Mouse (Mus musculus): ENCODE data around the gene Rfx3. TPM values are rescaled to one million over a fixed set of nuclear protein-coding genes. Genes with fewer than 3 reads are reported as not detected.

The Rfx3 gene
- polyA plus RNA-seq, 1 experiment, result 7.5 TPM

- H3K36me3 ChIP-seq (ENCODE audit: control insufficient read depth, insufficient read depth, low read length), result no peaks in the 10 kb centered on the region
- no peak overlapping the region for H3K27ac ChIP-seq (ENCODE audit: control insufficient read depth, insufficient read depth, low read length)
- TF ChIP-seq POLR2A (IDR thresholded peaks at IDR 0.05; ENCODE audit: control insufficient read depth, extremely low read depth, insufficient read depth, low read length, poor library complexity) (no peak), CTCF (IDR thresholded peaks at IDR 0.05; ENCODE audit: borderline replicate concordance, control insufficient read depth, extremely low read depth, insufficient read depth, low read length, poor library complexity) (no peak)
- H3K27me3 ChIP-seq (ENCODE audit: control insufficient read depth, insufficient read depth, low read length), result no peaks in the 10 kb centered on the region
- 95% methylated on average over 9 of the region's 9 CpGs for WGBS
- no peak overlapping the region for H3K4me3 ChIP-seq (ENCODE audit: control insufficient read depth, insufficient read depth, low read length)
- no peak for DNase-seq
- H3K4me1 ChIP-seq (replicated peaks; ENCODE audit: control insufficient read depth, insufficient read depth, low read length), result no peaks in the 10 kb centered on the region
Observed at GRCm38 (mm10) chr19:27902601-27903000, 108.4 kb downstream of the Rfx3 start.

- DNase-seq, result no peak
- no peaks in the 10 kb centered on the region for H3K4me1 ChIP-seq (replicated peaks; ENCODE audit: control insufficient read depth, insufficient read depth, low read length)
- no peaks in the 10 kb centered on the region for H3K36me3 ChIP-seq (ENCODE audit: control insufficient read depth, insufficient read depth, low read length)
- no peaks in the 10 kb centered on the region for H3K27me3 ChIP-seq (ENCODE audit: control insufficient read depth, insufficient read depth, low read length)
- no peak for TF ChIP-seq POLR2A (IDR thresholded peaks at IDR 0.05; ENCODE audit: control insufficient read depth, extremely low read depth, insufficient read depth, low read length, poor library complexity)
- no peak for TF ChIP-seq CTCF (IDR thresholded peaks at IDR 0.05; ENCODE audit: borderline replicate concordance, control insufficient read depth, extremely low read depth, insufficient read depth, low read length, poor library complexity)
- 71% methylated on average over 6 of the region's 6 CpGs for WGBS
- no peak overlapping the region for H3K27ac ChIP-seq (ENCODE audit: control insufficient read depth, insufficient read depth, low read length)
- H3K4me3 ChIP-seq (ENCODE audit: control insufficient read depth, insufficient read depth, low read length), result no peak overlapping the region
Observed at GRCm38 (mm10) chr19:27901693-27902092, 109.3 kb downstream of the Rfx3 start.

- DNase-seq, result no peak
- WGBS, result over 99% methylated on average over 3 of the region's 3 CpGs
- H3K27ac ChIP-seq (ENCODE audit: control insufficient read depth, insufficient read depth, low read length), result no peak overlapping the region
Observed at GRCm38 (mm10) chr19:27884520-27884919, 126.4 kb downstream of the Rfx3 start.

GRCm38 (mm10) chr19:27877429-27877828, 133.5 kb downstream of the Rfx3 start:
- no peak for DNase-seq
- no peak overlapping the region for H3K27ac ChIP-seq (ENCODE audit: control insufficient read depth, insufficient read depth, low read length)
- H3K27me3 ChIP-seq (ENCODE audit: control insufficient read depth, insufficient read depth, low read length), result no peaks in the 10 kb centered on the region
- H3K4me1 ChIP-seq (replicated peaks; ENCODE audit: control insufficient read depth, insufficient read depth, low read length), result no peaks in the 10 kb centered on the region
- no peak overlapping the region for H3K4me3 ChIP-seq (ENCODE audit: control insufficient read depth, insufficient read depth, low read length)
- TF ChIP-seq CTCF (IDR thresholded peaks at IDR 0.05; ENCODE audit: borderline replicate concordance, control insufficient read depth, extremely low read depth, insufficient read depth, low read length, poor library complexity) (no peak), POLR2A (IDR thresholded peaks at IDR 0.05; ENCODE audit: control insufficient read depth, extremely low read depth, insufficient read depth, low read length, poor library complexity) (no peak)
- 92% methylated on average over 2 of the region's 2 CpGs for whole genome bisulfite sequencing
- H3K36me3 ChIP-seq (ENCODE audit: control insufficient read depth, insufficient read depth, low read length), result no peaks in the 10 kb centered on the region

More at GRCm38 (mm10) chr19:27884520-27884919, 126.4 kb downstream of the Rfx3 start:
- TF ChIP-seq POLR2A (IDR thresholded peaks at IDR 0.05; ENCODE audit: control insufficient read depth, extremely low read depth, insufficient read depth, low read length, poor library complexity), result no peak
- no peak for TF ChIP-seq CTCF (IDR thresholded peaks at IDR 0.05; ENCODE audit: borderline replicate concordance, control insufficient read depth, extremely low read depth, insufficient read depth, low read length, poor library complexity)
- Histone ChIP-seq H3K27me3 (ENCODE audit: control insufficient read depth, insufficient read depth, low read length) (no peaks in the 10 kb centered on the region), H3K4me3 (ENCODE audit: control insufficient read depth, insufficient read depth, low read length) (no peak overlapping the region), H3K4me1 (replicated peaks; ENCODE audit: control insufficient read depth, insufficient read depth, low read length) (no peaks in the 10 kb centered on the region), H3K36me3 (ENCODE audit: control insufficient read depth, insufficient read depth, low read length) (no peaks in the 10 kb centered on the region)

- Histone ChIP-seq H3K27me3 (ENCODE audit: control insufficient read depth, insufficient read depth, low read length) (no peaks in the 10 kb centered on the region), H3K4me3 (ENCODE audit: control insufficient read depth, insufficient read depth, low read length) (no peak overlapping the region), H3K36me3 (ENCODE audit: control insufficient read depth, insufficient read depth, low read length) (no peaks in the 10 kb centered on the region), H3K27ac (ENCODE audit: control insufficient read depth, insufficient read depth, low read length) (no peak overlapping the region), H3K4me1 (replicated peaks; ENCODE audit: control insufficient read depth, insufficient read depth, low read length) (no peaks in the 10 kb centered on the region)
- 96% methylated on average over 3 of the region's 3 CpGs for WGBS
- TF ChIP-seq CTCF (IDR thresholded peaks at IDR 0.05; ENCODE audit: borderline replicate concordance, control insufficient read depth, extremely low read depth, insufficient read depth, low read length, poor library complexity) (no peak), POLR2A (IDR thresholded peaks at IDR 0.05; ENCODE audit: control insufficient read depth, extremely low read depth, insufficient read depth, low read length, poor library complexity) (no peak)
- DNase-seq, result no peak
Observed at GRCm38 (mm10) chr19:27870794-27871193, 140.2 kb downstream of the Rfx3 start.

GRCm38 (mm10) chr19:27859641-27860040, 151.3 kb downstream of the Rfx3 start:
- TF ChIP-seq CTCF (IDR thresholded peaks at IDR 0.05; ENCODE audit: borderline replicate concordance, control insufficient read depth, extremely low read depth, insufficient read depth, low read length, poor library complexity) (no peak), POLR2A (IDR thresholded peaks at IDR 0.05; ENCODE audit: control insufficient read depth, extremely low read depth, insufficient read depth, low read length, poor library complexity) (no peak)
- DNase-seq, result no peak
- Histone ChIP-seq H3K4me1 (replicated peaks; ENCODE audit: control insufficient read depth, insufficient read depth, low read length) (no peaks in the 10 kb centered on the region), H3K4me3 (ENCODE audit: control insufficient read depth, insufficient read depth, low read length) (no peak overlapping the region), H3K27ac (ENCODE audit: control insufficient read depth, insufficient read depth, low read length) (no peak overlapping the region), H3K27me3 (ENCODE audit: control insufficient read depth, insufficient read depth, low read length) (no peaks in the 10 kb centered on the region), H3K36me3 (ENCODE audit: control insufficient read depth, insufficient read depth, low read length) (no peaks in the 10 kb centered on the region)

GRCm38 (mm10) chr19:27848946-27849345, 162.0 kb downstream of the Rfx3 start:
- no peak for DNase-seq
- TF ChIP-seq CTCF (IDR thresholded peaks at IDR 0.05; ENCODE audit: borderline replicate concordance, control insufficient read depth, extremely low read depth, insufficient read depth, low read length, poor library complexity) (no peak), POLR2A (IDR thresholded peaks at IDR 0.05; ENCODE audit: control insufficient read depth, extremely low read depth, insufficient read depth, low read length, poor library complexity) (no peak)
- H3K36me3 ChIP-seq (ENCODE audit: control insufficient read depth, insufficient read depth, low read length), result no peaks in the 10 kb centered on the region
- H3K4me3 ChIP-seq (ENCODE audit: control insufficient read depth, insufficient read depth, low read length), result no peak overlapping the region
- no peaks in the 10 kb centered on the region for H3K4me1 ChIP-seq (replicated peaks; ENCODE audit: control insufficient read depth, insufficient read depth, low read length)
- WGBS, result 95% methylated on average over 1 of the region's 1 CpGs
- H3K27ac ChIP-seq (ENCODE audit: control insufficient read depth, insufficient read depth, low read length), result no peak overlapping the region
- no peaks in the 10 kb centered on the region for H3K27me3 ChIP-seq (ENCODE audit: control insufficient read depth, insufficient read depth, low read length)

Data from thymus, adult 2 months (tissue).